Mouse (Mus musculus): ENCODE measurements around the gene Pla2r1. TPM values are rescaled to one million over a fixed set of nuclear protein-coding genes. Genes with fewer than 3 reads are reported as not detected.

Gene Pla2r1
- polyA plus RNA-seq, 1 experiment from 2014 or later: 2.5 TPM

- Histone ChIP-seq H3K27ac (replicated peaks; ENCODE audit: low read depth, low read length) (no peak overlapping the region), H3K4me2 (ENCODE audit: low read depth, low read length) (no peak overlapping the region), H3K4me1 (ENCODE audit: control insufficient read depth, insufficient read depth, low read length) (no peaks in the 10 kb centered on the region), H3K9ac (replicated peaks; ENCODE audit: low read length) (no peak overlapping the region), H3K27me3 (ENCODE audit: control insufficient read depth, insufficient read depth, low read length) (no peaks in the 10 kb centered on the region), H3K9me3 (replicated peaks; ENCODE audit: control insufficient read depth, low read length) (no peaks in the 10 kb centered on the region), H3K4me3 (ENCODE audit: low read depth, low read length) (no peak overlapping the region), H3K36me3 (replicated peaks; ENCODE audit: control insufficient read depth, insufficient read depth, low read depth, low read length) (no peaks in the 10 kb centered on the region)
- DNase-seq (ENCODE audit: low spot score): peak; percentile 45
- 63% methylated on average over 9 of the region's 9 CpGs for WGBS
- ATAC-seq (replicated peaks; ENCODE audit: insufficient number of reproducible peaks, low FRiP score, low TSS enrichment, low read depth): no peak
Observed at GRCm38 (mm10) chr2:60444711-60445509, 108.2 kb downstream of the Pla2r1 start.

DNA sequence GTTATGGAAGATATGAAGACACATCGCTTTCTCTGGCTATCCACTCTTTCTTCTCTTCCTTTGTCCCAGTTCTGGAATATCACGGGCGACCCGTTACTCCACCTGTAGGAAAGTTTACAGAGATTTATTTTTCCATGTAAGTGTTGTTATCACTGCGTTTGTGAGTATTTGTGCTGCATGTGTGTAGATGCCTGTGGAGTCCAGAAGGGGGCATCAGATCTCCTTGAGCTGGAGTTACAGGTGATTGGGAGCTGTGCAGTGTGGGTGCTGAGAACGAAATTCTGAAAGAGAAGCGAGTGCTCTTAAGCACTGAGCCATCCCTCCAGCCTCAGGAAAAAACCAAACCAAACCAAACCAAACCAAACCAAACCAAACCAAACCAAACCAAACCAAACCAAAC lies 109.8 kb downstream of the Pla2r1 start:
- Histone ChIP-seq H3K27me3 (ENCODE audit: control insufficient read depth, insufficient read depth, low read length) (no peaks in the 10 kb centered on the region), H3K9ac (replicated peaks; ENCODE audit: low read length) (no peak overlapping the region), H3K27ac (replicated peaks; ENCODE audit: low read depth, low read length) (no peak overlapping the region), H3K4me2 (ENCODE audit: low read depth, low read length) (no peak overlapping the region), H3K4me1 (ENCODE audit: control insufficient read depth, insufficient read depth, low read length) (no peaks in the 10 kb centered on the region), H3K9me3 (replicated peaks; ENCODE audit: control insufficient read depth, low read length) (no peaks in the 10 kb centered on the region), H3K4me3 (ENCODE audit: low read depth, low read length) (no peak overlapping the region), H3K36me3 (replicated peaks; ENCODE audit: control insufficient read depth, insufficient read depth, low read depth, low read length) (no peaks in the 10 kb centered on the region)
- ATAC-seq (replicated peaks; ENCODE audit: insufficient number of reproducible peaks, low FRiP score, low TSS enrichment, low read depth) (no peak), DNase-seq (ENCODE audit: low spot score) (no peak)
- 87% methylated on average over 7 of the region's 7 CpGs for WGBS

- no peak overlapping the region for H3K9ac ChIP-seq (replicated peaks; ENCODE audit: low read length)
- ATAC-seq (replicated peaks; ENCODE audit: insufficient number of reproducible peaks, low FRiP score, low TSS enrichment, low read depth): no peak
- no peak overlapping the region for H3K4me2 ChIP-seq (ENCODE audit: low read depth, low read length)
- no peaks in the 10 kb centered on the region for H3K9me3 ChIP-seq (replicated peaks; ENCODE audit: control insufficient read depth, low read length)
- no peak overlapping the region for H3K27ac ChIP-seq (replicated peaks; ENCODE audit: low read depth, low read length)
- no peak overlapping the region for H3K4me3 ChIP-seq (ENCODE audit: low read depth, low read length)
- 22% methylated on average over 3 of the region's 3 CpGs for WGBS
- H3K27me3 ChIP-seq (ENCODE audit: control insufficient read depth, insufficient read depth, low read length): no peaks in the 10 kb centered on the region
- H3K4me1 ChIP-seq (ENCODE audit: control insufficient read depth, insufficient read depth, low read length): no peaks in the 10 kb centered on the region
- peak; percentile 31 for DNase-seq (ENCODE audit: low spot score)
- H3K36me3 ChIP-seq (replicated peaks; ENCODE audit: control insufficient read depth, insufficient read depth, low read depth, low read length): no peaks in the 10 kb centered on the region
Observed at GRCm38 (mm10) chr2:60441875-60442274, 111.2 kb downstream of the Pla2r1 start.

DNA sequence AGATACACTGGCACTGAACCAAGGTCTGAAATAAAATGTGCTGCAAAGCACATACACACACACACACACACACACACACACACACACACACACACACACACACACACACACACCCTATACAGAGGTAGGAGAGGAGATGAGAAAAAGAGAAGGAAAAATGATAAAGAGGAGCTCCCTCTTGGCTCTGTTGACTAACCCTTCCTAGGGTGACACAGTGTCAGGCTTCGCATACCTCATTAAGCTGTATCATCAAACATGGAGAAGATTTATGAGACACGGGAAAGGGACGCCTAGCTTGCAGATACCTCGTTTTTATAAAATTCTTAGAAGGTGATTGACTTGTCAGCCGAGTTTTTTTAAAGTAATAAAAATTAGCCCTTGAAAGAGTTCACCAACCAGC lies 116.3 kb downstream of the Pla2r1 start:
- H3K4me2 ChIP-seq (ENCODE audit: low read depth, low read length): no peak overlapping the region
- no peak overlapping the region for H3K9ac ChIP-seq (replicated peaks; ENCODE audit: low read length)
- no peak overlapping the region for H3K4me3 ChIP-seq (ENCODE audit: low read depth, low read length)
- H3K9me3 ChIP-seq (replicated peaks; ENCODE audit: control insufficient read depth, low read length): no peaks in the 10 kb centered on the region
- WGBS: 81% methylated on average over 5 of the region's 5 CpGs
- ATAC-seq (replicated peaks; ENCODE audit: insufficient number of reproducible peaks, low FRiP score, low TSS enrichment, low read depth) (no peak), DNase-seq (ENCODE audit: low spot score) (no peak)
- no peaks in the 10 kb centered on the region for H3K27me3 ChIP-seq (ENCODE audit: control insufficient read depth, insufficient read depth, low read length)
- no peak overlapping the region for H3K27ac ChIP-seq (replicated peaks; ENCODE audit: low read depth, low read length)
- H3K36me3 ChIP-seq (replicated peaks; ENCODE audit: control insufficient read depth, insufficient read depth, low read depth, low read length): no peaks in the 10 kb centered on the region
- no peaks in the 10 kb centered on the region for H3K4me1 ChIP-seq (ENCODE audit: control insufficient read depth, insufficient read depth, low read length)

- H3K9ac ChIP-seq (replicated peaks; ENCODE audit: low read length): no peak overlapping the region
- H3K36me3 ChIP-seq (replicated peaks; ENCODE audit: control insufficient read depth, insufficient read depth, low read depth, low read length): no peaks in the 10 kb centered on the region
- no peaks in the 10 kb centered on the region for H3K4me1 ChIP-seq (ENCODE audit: control insufficient read depth, insufficient read depth, low read length)
- no peaks in the 10 kb centered on the region for H3K27me3 ChIP-seq (ENCODE audit: control insufficient read depth, insufficient read depth, low read length)
- no peaks in the 10 kb centered on the region for H3K9me3 ChIP-seq (replicated peaks; ENCODE audit: control insufficient read depth, low read length)
- no peak for ATAC-seq (replicated peaks; ENCODE audit: insufficient number of reproducible peaks, low FRiP score, low TSS enrichment, low read depth)
- DNase-seq (ENCODE audit: low spot score): no peak
- no peak overlapping the region for H3K27ac ChIP-seq (replicated peaks; ENCODE audit: low read depth, low read length)
- 82% methylated on average over 8 of the region's 8 CpGs for WGBS
- H3K4me2 ChIP-seq (ENCODE audit: low read depth, low read length): no peak overlapping the region
- no peak overlapping the region for H3K4me3 ChIP-seq (ENCODE audit: low read depth, low read length)
Observed at GRCm38 (mm10) chr2:60430315-60431021, 122.6 kb downstream of the Pla2r1 start.

GRCm38 (mm10) chr2:60418075-60418474 lies 135.0 kb downstream of the Pla2r1 start:
- peak; percentile 83 for DNase-seq (ENCODE audit: low spot score)
- 3% methylated on average over 6 of the region's 6 CpGs for WGBS
- ATAC-seq (replicated peaks; ENCODE audit: insufficient number of reproducible peaks, low FRiP score, low TSS enrichment, low read depth): peak; percentile 72; the same call in 1 of the 2 replicates

DNA sequence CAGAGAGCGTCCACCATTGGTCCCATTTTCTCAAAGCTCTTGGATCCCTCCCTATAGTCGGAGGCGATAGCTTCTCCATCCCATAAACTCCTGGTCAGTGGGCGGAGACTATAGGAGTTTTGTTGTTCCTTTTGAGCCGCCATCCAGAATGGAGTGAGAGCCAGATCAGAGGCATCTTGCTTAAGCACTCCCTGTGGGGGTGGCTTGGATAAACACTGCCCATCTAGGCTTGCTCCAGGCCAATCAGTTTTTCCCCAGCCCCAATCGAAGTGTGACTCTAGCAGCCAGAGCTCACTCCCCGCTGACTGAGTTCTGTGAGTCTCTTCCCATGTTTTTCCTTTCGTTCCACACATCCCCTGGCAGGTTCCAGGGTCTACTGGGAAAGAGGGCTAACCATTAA lies 138.8 kb downstream of the Pla2r1 start:
- Histone ChIP-seq H3K4me1 (ENCODE audit: control insufficient read depth, insufficient read depth, low read length) (no peaks in the 10 kb centered on the region), H3K27ac (replicated peaks; ENCODE audit: low read depth, low read length) (no peak overlapping the region), H3K9me3 (replicated peaks; ENCODE audit: control insufficient read depth, low read length) (no peaks in the 10 kb centered on the region), H3K4me2 (ENCODE audit: low read depth, low read length) (no peak overlapping the region), H3K36me3 (replicated peaks; ENCODE audit: control insufficient read depth, insufficient read depth, low read depth, low read length) (no peaks in the 10 kb centered on the region), H3K9ac (replicated peaks; ENCODE audit: low read length) (no peak overlapping the region), H3K4me3 (ENCODE audit: low read depth, low read length) (no peak overlapping the region), H3K27me3 (ENCODE audit: control insufficient read depth, insufficient read depth, low read length) (no peaks in the 10 kb centered on the region)
- WGBS: 59% methylated on average over 8 of the region's 8 CpGs
- ATAC-seq (replicated peaks; ENCODE audit: insufficient number of reproducible peaks, low FRiP score, low TSS enrichment, low read depth): no peak
- DNase-seq (ENCODE audit: low spot score): no peak

More at GRCm38 (mm10) chr2:60418075-60418474, 135.0 kb downstream of the Pla2r1 start:
- Histone ChIP-seq H3K36me3 (replicated peaks; ENCODE audit: control insufficient read depth, insufficient read depth, low read depth, low read length) (no peaks in the 10 kb centered on the region), H3K9ac (replicated peaks; ENCODE audit: low read length) (no peak overlapping the region), H3K27ac (replicated peaks; ENCODE audit: low read depth, low read length) (no peak overlapping the region), H3K9me3 (replicated peaks; ENCODE audit: control insufficient read depth, low read length) (no peaks in the 10 kb centered on the region), H3K4me3 (ENCODE audit: low read depth, low read length) (no peak overlapping the region), H3K4me2 (ENCODE audit: low read depth, low read length) (no peak overlapping the region), H3K4me1 (ENCODE audit: control insufficient read depth, insufficient read depth, low read length) (no peaks in the 10 kb centered on the region), H3K27me3 (ENCODE audit: control insufficient read depth, insufficient read depth, low read length) (no peaks in the 10 kb centered on the region)

GRCm38 (mm10) chr2:60413006-60413650 lies 140.0 kb downstream of the Pla2r1 start:
- H3K27ac ChIP-seq (replicated peaks; ENCODE audit: low read depth, low read length): no peak overlapping the region
- no peak overlapping the region for H3K9ac ChIP-seq (replicated peaks; ENCODE audit: low read length)
- no peaks in the 10 kb centered on the region for H3K27me3 ChIP-seq (ENCODE audit: control insufficient read depth, insufficient read depth, low read length)
- no peaks in the 10 kb centered on the region for H3K4me1 ChIP-seq (ENCODE audit: control insufficient read depth, insufficient read depth, low read length)
- no peak overlapping the region for H3K4me2 ChIP-seq (ENCODE audit: low read depth, low read length)
- ATAC-seq (replicated peaks; ENCODE audit: insufficient number of reproducible peaks, low FRiP score, low TSS enrichment, low read depth): no peak
- WGBS: 83% methylated on average over 18 of the region's 18 CpGs
- no peaks in the 10 kb centered on the region for H3K9me3 ChIP-seq (replicated peaks; ENCODE audit: control insufficient read depth, low read length)
- no peaks in the 10 kb centered on the region for H3K36me3 ChIP-seq (replicated peaks; ENCODE audit: control insufficient read depth, insufficient read depth, low read depth, low read length)
- no peak overlapping the region for H3K4me3 ChIP-seq (ENCODE audit: low read depth, low read length)
- DNase-seq (ENCODE audit: low spot score): peak; percentile 12

All from embryonic facial prominence, embryonic 11.5 days (tissue).